ENCODE assay signal across 18 mouse cellular contexts in the genomic region with DNA sequence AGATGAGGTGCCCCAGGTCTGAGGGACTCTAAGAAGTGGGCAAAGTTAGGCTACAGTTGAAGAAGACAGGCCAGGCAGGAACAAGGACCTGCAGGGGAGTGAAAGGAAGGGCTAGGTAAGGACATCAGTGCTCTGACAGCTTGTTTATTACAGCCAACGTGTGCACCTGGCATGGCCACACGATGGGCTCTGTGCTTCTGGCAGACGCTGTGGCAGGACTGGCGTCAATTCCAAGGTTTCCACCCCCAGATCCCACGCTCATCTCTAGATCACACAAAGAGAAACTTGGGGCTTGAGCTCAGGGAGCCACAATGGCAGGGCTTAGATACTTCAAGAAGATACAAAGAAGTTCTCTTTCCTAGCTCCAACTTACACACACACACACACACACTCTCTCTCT. TPM values are rescaled to one million over a fixed set of nuclear protein-coding genes. Genes with fewer than 3 reads are reported as not detected.
"Had no signal": no experiment of that assay in that cellular context is flagged by ENCODE, and none has a peak within 500 bp of the region (broad histone marks: within the 10 kb centered on the region; RNA-seq: fewer than 3 reads in every experiment).

No protein-coding gene starts in this region.

- ATAC-seq: midbrain, embryonic 13.5 days had no signal

- DNase-seq: kidney, adult 9 months; kidney, postnatal 36 days; lung, adult 18-20 months; right cerebral cortex, adult 18-20 months; right cerebral cortex, postnatal 25 days; thymus, adult 2 months; thymus, postnatal 25 days had no signal

- H3K9me3 ChIP-seq: limb, embryonic 12.5 days; midbrain, embryonic 13.5 days; neural tube, embryonic 15.5 days had no signal

- H3K4me2 ChIP-seq: limb, embryonic 12.5 days; midbrain, embryonic 13.5 days; neural tube, embryonic 15.5 days had no signal

- H3K4me3 ChIP-seq: layer of hippocampus, adult 2 months; limb, embryonic 12.5 days; midbrain, embryonic 13.5 days; myocyte; neural tube, embryonic 15.5 days had no signal

- H3K9ac ChIP-seq: limb, embryonic 12.5 days; liver, embryonic 14.5 days; midbrain, embryonic 13.5 days; neural tube, embryonic 15.5 days had no signal

- H3K27ac ChIP-seq: kidney, postnatal 0 days; layer of hippocampus, adult 2 months; limb, embryonic 12.5 days; liver, embryonic 14.5 days; midbrain, embryonic 13.5 days; neural tube, embryonic 15.5 days had no signal

- H3K36me3 ChIP-seq: limb, embryonic 12.5 days; midbrain, embryonic 13.5 days; neural tube, embryonic 15.5 days had no signal

RNA-seq across cellular contexts. Expression of a gene that starts 26.6 kb away (rescaled TPM):
- polyA plus RNA-seq: liver, adult 2 months; myocyte; neural tube, embryonic 15.5 days; small intestine, adult 2 months had no signal

RNA-seq across cellular contexts. Expression of a gene that starts 48.1 kb away (rescaled TPM):
- polyA plus RNA-seq: kidney, postnatal 0 days; limb, embryonic 12.5 days; liver, adult 2 months; lung, embryonic 16.5 days; myocyte; neural tube, embryonic 15.5 days; small intestine, adult 2 months; urinary bladder, adult 2 months had no signal
